Mouse (Mus musculus) heart, embryonic 13.5 days (tissue): ENCODE data around the gene Orc1. TPM values are rescaled to one million over a fixed set of nuclear protein-coding genes. Genes with fewer than 3 reads are reported as not detected.

Experiments used
- ATAC-seq: fragments of 200-750 bp; cut with Nextera tagmentation; 2 replicates; pipeline ENCODE4 v1.8.0; 2017; ENCODE audit warnings: moderate TSS enrichment; ENCODE audit not compliant: insufficient number of reproducible peaks, low FRiP score, low TSS enrichment; ENCODE audit errors: extremely low read depth
- H3K27ac ChIP-seq: fragments of 300-500 bp; sonication (generic); replicated peaks from 2 replicates; pipeline ENCODE4 v1.5.1; 2015; ENCODE audit warnings: moderate library complexity, mild to moderate bottlenecking, inconsistent platforms
- H3K27me3 ChIP-seq: fragments of 300-500 bp; sonication (generic); replicated peaks from 2 replicates; pipeline ENCODE4 v1.6.1; 2015; ENCODE audit warnings: mild to moderate bottlenecking, inconsistent platforms
- H3K36me3 ChIP-seq: fragments of 300-500 bp; sonication (generic); 2 replicates; pipeline ENCODE4 v1.6.1; 2015; ENCODE audit warnings: mild to moderate bottlenecking, inconsistent platforms
- H3K4me1 ChIP-seq: fragments of 300-500 bp; sonication (generic); 2 replicates; pipeline ENCODE4 v1.6.1; 2015; ENCODE audit warnings: inconsistent platforms
- H3K4me2 ChIP-seq: fragments of 300-500 bp; sonication (generic); 2 replicates; pipeline ENCODE4 v1.6.1; 2015; ENCODE audit warnings: inconsistent platforms, mild to moderate bottlenecking, moderate library complexity
- H3K4me3 ChIP-seq: fragments of 300-500 bp; sonication (generic); 2 replicates; pipeline ENCODE4 v1.5.1; 2015; ENCODE audit warnings: moderate library complexity, mild to moderate bottlenecking, inconsistent platforms
- H3K9ac ChIP-seq: fragments of 300-500 bp; sonication (generic); 2 replicates; pipeline ENCODE4 v1.6.1; 2015; ENCODE audit warnings: inconsistent platforms, mild to moderate bottlenecking, moderate library complexity
- H3K9me3 ChIP-seq: fragments of 300-500 bp; sonication (generic); 2 replicates; pipeline ENCODE4 v1.6.1; 2016; ENCODE audit warnings: inconsistent platforms
- WGBS: fragments of 180-500 bp; shearing (Covaris S2); methylation state at CpG from one replicate; pipeline ENCODE4 v1.1.7; 2015; ENCODE audit warnings: mixed read lengths; 5-methylcytosine and 5-hydroxymethylcytosine counted together
- polyA plus RNA-seq: library from polyadenylated mRNA; unstranded; fragments of >200 nt; fragmentation: Nextera tagmentation; extraction: Ambion mirVana; gene quantifications from 2 replicates; pipeline ENCODE4 v1.2.1, GENCODE M21; 2015

Gene Orc1
- polyA plus RNA-seq, 1 experiment from 2014 or later, result 6.6 TPM

- H3K4me3 ChIP-seq, result no peak overlapping the region
- no peak overlapping the region for H3K4me2 ChIP-seq
- H3K27me3 ChIP-seq, result no peaks in the 10 kb centered on the region
- peaks cover 78% of the 10 kb centered on the region for H3K36me3 ChIP-seq
- WGBS, result 88% methylated on average over 3 of the region's 3 CpGs
- no peaks in the 10 kb centered on the region for H3K4me1 ChIP-seq
- no peak for ATAC-seq
- no peak overlapping the region for H3K27ac ChIP-seq
- H3K9ac ChIP-seq, result no peak overlapping the region
- H3K9me3 ChIP-seq, result no peaks in the 10 kb centered on the region
These were observed 58.5 kb downstream of the Orc1 start for GRCm38 (mm10) chr4:108637721-108638120.

DNA sequence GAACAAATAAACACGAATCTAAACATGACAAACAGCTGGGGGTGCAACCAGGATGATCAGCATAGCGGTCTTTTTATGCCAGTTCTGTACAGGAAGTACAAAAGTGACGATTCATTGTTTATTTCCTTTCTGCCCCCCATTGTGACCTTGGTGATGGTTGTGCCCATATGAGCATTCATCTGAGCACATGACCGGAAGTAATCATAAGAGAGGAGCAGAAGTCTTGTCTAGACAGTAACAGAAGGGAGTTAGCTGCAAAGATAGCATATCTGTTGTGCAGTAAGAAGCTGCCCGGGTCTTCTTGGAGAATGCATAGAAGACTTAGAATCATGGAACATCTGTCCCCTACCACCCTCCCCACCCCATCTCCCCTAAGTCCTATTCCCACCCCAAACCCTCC lies 59.5 kb downstream of the Orc1 start:
- no peak overlapping the region for H3K4me3 ChIP-seq
- peaks cover 76% of the 10 kb centered on the region for H3K36me3 ChIP-seq
- 74% methylated on average over 5 of the region's 5 CpGs for WGBS

GRCm38 (mm10) chr4:108664407-108664806 lies 85.2 kb downstream of the Orc1 start:
- 55% methylated on average over 2 of the region's 2 CpGs for WGBS
- ATAC-seq, result no peak

More for the DNA sequence above, 59.5 kb downstream of the Orc1 start:
- H3K9me3 ChIP-seq, result no peaks in the 10 kb centered on the region
- no peak overlapping the region for H3K27ac ChIP-seq
- no peaks in the 10 kb centered on the region for H3K27me3 ChIP-seq
- ATAC-seq, result no peak
- H3K4me1 ChIP-seq, result no peaks in the 10 kb centered on the region
- no peak overlapping the region for H3K4me2 ChIP-seq
- H3K9ac ChIP-seq, result no peak overlapping the region

More at GRCm38 (mm10) chr4:108664407-108664806, 85.2 kb downstream of the Orc1 start:
- Histone ChIP-seq H3K4me2 (no peak overlapping the region), H3K9ac (no peak overlapping the region), H3K36me3 (peaks cover 34% of the 10 kb centered on the region), H3K27ac (no peak overlapping the region), H3K4me1 (no peaks in the 10 kb centered on the region), H3K4me3 (no peak overlapping the region), H3K27me3 (no peaks in the 10 kb centered on the region), H3K9me3 (no peaks in the 10 kb centered on the region)

Other genes starting within 250 kb of the Orc1 start
- 1.1 and 1.8 TPM in 2 replicates for gene Shisal2a, start 196.1 kb upstream of the Orc1 start, polyA plus RNA-seq
- gene Gpx7, start 172.5 kb upstream of the Orc1 start, polyA plus RNA-seq, result 61.6 and 61.9 TPM in 2 replicates
- 44.4 and 45.6 TPM in 2 replicates for gene Tut4, start 120.0 kb upstream of the Orc1 start, polyA plus RNA-seq
- gene Prpf38a, start 87 bp upstream of the Orc1 start, polyA plus RNA-seq, result 56.9 and 63.9 TPM in 2 replicates
- 14.7 and 15.3 TPM in 2 replicates for gene Cc2d1b, start 40.5 kb downstream of the Orc1 start, polyA plus RNA-seq
- gene 3110021N24Rik, start 140.2 kb downstream of the Orc1 start, polyA plus RNA-seq, result 1.0 and 1.1 TPM in 2 replicates
- 2.8 TPM in 2 replicates for gene Zfyve9, start 201.4 kb downstream of the Orc1 start, polyA plus RNA-seq